Mouse (Mus musculus) layer of hippocampus, adult 9-10 months (tissue): ENCODE measurements around the gene Tekt2.

Experiments
- DNase-seq: peaks from one replicate; pipeline ENCODE4 v3.0.0; 2022; ENCODE audit warnings: low spot score

Tekt2 gene

GRCm38 (mm10) chr4:126325281-126325861 is at the start of gene Tekt2:
Gene Tekt2 (minus strand): TSS chr4:126325688.
- DNase-seq, result no peak

GRCm38 (mm10) chr4:126371497-126371896 is 46.0 kb upstream of the Tekt2 start:
- no peak for DNase-seq

GRCm38 (mm10) chr4:126360069-126360468 is 34.6 kb upstream of the Tekt2 start:
- no peak for DNase-seq

GRCm38 (mm10) chr4:126343451-126343850 is 18.0 kb upstream of the Tekt2 start:
- no peak for DNase-seq

- DNase-seq, result no peak
Measured at GRCm38 (mm10) chr4:126339461-126339860, 14.0 kb upstream of the Tekt2 start.

GRCm38 (mm10) chr4:126332358-126332757 is 6.9 kb upstream of the Tekt2 start:
- DNase-seq, result no peak

- no peak for DNase-seq
Measured at GRCm38 (mm10) chr4:126331751-126332150, 6.3 kb upstream of the Tekt2 start.

- DNase-seq, result no peak
Measured at GRCm38 (mm10) chr4:126330295-126330694, 4.8 kb upstream of the Tekt2 start.

GRCm38 (mm10) chr4:126326036-126326435 is 548 bp upstream of the Tekt2 start:
- DNase-seq, result no peak

- no peak for DNase-seq
Measured at GRCm38 (mm10) chr4:126324861-126325260, 627 bp downstream of the Tekt2 start.

GRCm38 (mm10) chr4:126322646-126323045 is 2.8 kb downstream of the Tekt2 start:
- no peak for DNase-seq

GRCm38 (mm10) chr4:126321854-126322511 is 3.5 kb downstream of the Tekt2 start:
- no peak for DNase-seq

GRCm38 (mm10) chr4:126321111-126321853 is 4.2 kb downstream of the Tekt2 start, which contains the start of gene Adprhl2:
Gene Adprhl2 (minus strand): TSS chr4:126321703.
- DNase-seq, result peak; percentile 93

- DNase-seq, result no peak
Measured at GRCm38 (mm10) chr4:126319806-126320205, 5.7 kb downstream of the Tekt2 start.

GRCm38 (mm10) chr4:126316443-126317040 is 8.9 kb downstream of the Tekt2 start:
- DNase-seq, result no peak

- DNase-seq, result no peak
Measured at GRCm38 (mm10) chr4:126315931-126316330, 9.6 kb downstream of the Tekt2 start.

GRCm38 (mm10) chr4:126314393-126314792 is 11.1 kb downstream of the Tekt2 start:
- no peak for DNase-seq

GRCm38 (mm10) chr4:126313202-126313601 is 12.3 kb downstream of the Tekt2 start:
- no peak for DNase-seq

GRCm38 (mm10) chr4:126311566-126312200 is 13.8 kb downstream of the Tekt2 start:
- no peak for DNase-seq

- DNase-seq, result no peak
Measured at GRCm38 (mm10) chr4:126310344-126310743, 15.1 kb downstream of the Tekt2 start.

GRCm38 (mm10) chr4:126309922-126310309 is 15.6 kb downstream of the Tekt2 start:
- DNase-seq, result peak; percentile 95

- no peak for DNase-seq
Measured at GRCm38 (mm10) chr4:126309211-126309921, 16.1 kb downstream of the Tekt2 start.
